Mouse (Mus musculus): Measurements from ENCODE around the gene Rpl21. TPM values are rescaled to one million over a fixed set of nuclear protein-coding genes. Genes with fewer than 3 reads are reported as not detected.

Gene Rpl21
- 153 TPM for polyA plus RNA-seq (2014; fragmentation: Illumina TruSeq; extraction: RNeasy Lipid Tissue Mini Kit (QIAGEN cat#74804); ENCODE audit: low read depth, low replicate concordance)

GRCm38 (mm10) chr5:146832769-146833448, at the start of gene Rpl21:
Gene Rpl21, plus strand, starts transcription at chr5:146832890.

GRCm38 (mm10) chr5:146794853-146795252, 37.8 kb upstream of the Rpl21 start, which contains the start of gene Usp12:
Gene Usp12, minus strand, starts transcription at chr5:146795006.

GRCm38 (mm10) chr5:146844945-146845365, 12.3 kb downstream of the Rpl21 start, which contains the start of gene Rasl11a:
Gene Rasl11a, plus strand, starts transcription at chr5:146845071.

Other genes starting within 250 kb of the Rpl21 start
- gene Gpr12, start 247.7 kb upstream of the Rpl21 start, polyA plus RNA-seq (2014; fragmentation: Illumina TruSeq; extraction: RNeasy Lipid Tissue Mini Kit (QIAGEN cat#74804); ENCODE audit: low read depth, low replicate concordance), result not detected
- 228 TPM for gene Usp12, start 37.9 kb upstream of the Rpl21 start, polyA plus RNA-seq (2014; fragmentation: Illumina TruSeq; extraction: RNeasy Lipid Tissue Mini Kit (QIAGEN cat#74804); ENCODE audit: low read depth, low replicate concordance)
- gene Rasl11a, start 12.2 kb downstream of the Rpl21 start, polyA plus RNA-seq (2014; fragmentation: Illumina TruSeq; extraction: RNeasy Lipid Tissue Mini Kit (QIAGEN cat#74804); ENCODE audit: low read depth, low replicate concordance), result 0.32 TPM
- gene Gtf3a, start 115.8 kb downstream of the Rpl21 start, polyA plus RNA-seq (2014; fragmentation: Illumina TruSeq; extraction: RNeasy Lipid Tissue Mini Kit (QIAGEN cat#74804); ENCODE audit: low read depth, low replicate concordance), result 7.2 TPM
- 26.6 TPM for gene Mtif3, start 130.9 kb downstream of the Rpl21 start, polyA plus RNA-seq (2014; fragmentation: Illumina TruSeq; extraction: RNeasy Lipid Tissue Mini Kit (QIAGEN cat#74804); ENCODE audit: low read depth, low replicate concordance)
- 6.2 TPM for gene Lnx2, start 243.7 kb downstream of the Rpl21 start, polyA plus RNA-seq (2014; fragmentation: Illumina TruSeq; extraction: RNeasy Lipid Tissue Mini Kit (QIAGEN cat#74804); ENCODE audit: low read depth, low replicate concordance)
- gene Polr1d, start 244.2 kb downstream of the Rpl21 start, polyA plus RNA-seq (2014; fragmentation: Illumina TruSeq; extraction: RNeasy Lipid Tissue Mini Kit (QIAGEN cat#74804); ENCODE audit: low read depth, low replicate concordance), result 283 TPM

All from testis, adult 10 weeks (tissue).